Comparison of ENCODE assay signal across 13 mouse cellular contexts in genomic region chr10:21545446-21545845, GRCm38 (mm10). TPM values are rescaled to one million over a fixed set of nuclear protein-coding genes. Genes with fewer than 3 reads are reported as not detected.
A peak's percentile ranks its signal among the peaks of the same experiment; 100 is the strongest.
DNase-seq lines count a peak whose midpoint lies in the region; ATAC-seq lines count a peak whose summit lies in the region.
"Had no signal": no experiment of that assay in that cellular context is flagged by ENCODE, and none has a peak within 500 bp of the region (broad histone marks: within the 10 kb centered on the region; RNA-seq: fewer than 3 reads in every experiment).

No protein-coding gene starts in this region.

- 49% methylated on average over 6 of the region's 6 CpGs for WGBS in forebrain, embryonic 16.5 days
- WGBS in forebrain, embryonic 13.5 days = 63% methylated on average over 6 of the region's 6 CpGs
- WGBS in lung, embryonic 15.5 days = 38% methylated on average over 6 of the region's 6 CpGs
- WGBS in intestine, embryonic 15.5 days = 38% methylated on average over 6 of the region's 6 CpGs

- H3K4me3 ChIP-seq in forebrain, embryonic 16.5 days (replicated peaks; ENCODE audit: low read length) = no peak overlapping the region
- no peak overlapping the region for H3K4me3 ChIP-seq in forebrain, embryonic 13.5 days
- no peak overlapping the region for H3K4me3 ChIP-seq in brown adipose tissue, adult 24 weeks (ENCODE audit: insufficient read depth, low read depth, low read length)
- H3K4me3 ChIP-seq in lung, embryonic 15.5 days = no peak overlapping the region
- no peak overlapping the region for H3K4me3 ChIP-seq in intestine, embryonic 15.5 days (replicated peaks)
- H3K4me3 ChIP-seq: left cerebral cortex, adult 2 months had no signal

- H3K27me3 ChIP-seq in forebrain, embryonic 16.5 days (replicated peaks; ENCODE audit: control insufficient read depth, insufficient read depth, low read length) = no peaks in the 10 kb centered on the region
- no peaks in the 10 kb centered on the region for H3K27me3 ChIP-seq in forebrain, embryonic 13.5 days
- H3K27me3 ChIP-seq in lung, embryonic 15.5 days = no peaks in the 10 kb centered on the region
- H3K27me3 ChIP-seq in intestine, embryonic 15.5 days (replicated peaks) = no peaks in the 10 kb centered on the region

- ATAC-seq in forebrain, embryonic 16.5 days = no peak
- ATAC-seq in forebrain, embryonic 13.5 days = no peak
- ATAC-seq in lung, embryonic 15.5 days (ENCODE audit: borderline replicate concordance, extremely low read depth, low FRiP score, low TSS enrichment) = peak; percentile 42; the same call in 1 of the 2 replicates
- ATAC-seq in monocyte, adult 5-6 weeks (replicated peaks; ENCODE audit: insufficient number of reproducible peaks, low FRiP score, low TSS enrichment, poor library complexity, severe bottlenecking) = no peak
- ATAC-seq in intestine, embryonic 15.5 days = no peak
- ATAC-seq: CD4-positive, CD25-positive, alpha-beta regulatory T cell, adult 4 months had no signal

- H3K9me3 ChIP-seq in forebrain, embryonic 16.5 days (ENCODE audit: control insufficient read depth, low read length) = no peaks in the 10 kb centered on the region
- H3K9me3 ChIP-seq in forebrain, embryonic 13.5 days (replicated peaks) = no peaks in the 10 kb centered on the region
- no peaks in the 10 kb centered on the region for H3K9me3 ChIP-seq in lung, embryonic 15.5 days
- H3K9me3 ChIP-seq in intestine, embryonic 15.5 days = no peaks in the 10 kb centered on the region

- 0 out of 2 replicates have a peak, but pooled peaks cover 3% of the 10 kb centered on the region for H3K4me1 ChIP-seq in forebrain, embryonic 16.5 days (replicated peaks; ENCODE audit: control insufficient read depth, insufficient read depth, low read length)
- H3K4me1 ChIP-seq in forebrain, embryonic 13.5 days = peaks cover 29% of the 10 kb centered on the region
- H3K4me1 ChIP-seq in brown adipose tissue, adult 24 weeks (ENCODE audit: control insufficient read depth, insufficient read depth, insufficient read length, low read length) = peaks cover 14% of the 10 kb centered on the region; the same call in 1 of the 2 replicates
- H3K4me1 ChIP-seq in lung, embryonic 15.5 days = no peaks in the 10 kb centered on the region
- no peaks in the 10 kb centered on the region for H3K4me1 ChIP-seq in intestine, embryonic 15.5 days (replicated peaks)

- no peaks in the 10 kb centered on the region for H3K36me3 ChIP-seq in forebrain, embryonic 16.5 days (ENCODE audit: control insufficient read depth, insufficient read depth)
- H3K36me3 ChIP-seq in forebrain, embryonic 13.5 days (ENCODE audit: poor library complexity, severe bottlenecking) = no peaks in the 10 kb centered on the region
- no peaks in the 10 kb centered on the region for H3K36me3 ChIP-seq in lung, embryonic 15.5 days
- no peaks in the 10 kb centered on the region for H3K36me3 ChIP-seq in intestine, embryonic 15.5 days

- no peak overlapping the region for H3K4me2 ChIP-seq in forebrain, embryonic 16.5 days (ENCODE audit: low read length)
- H3K4me2 ChIP-seq in forebrain, embryonic 13.5 days = no peak overlapping the region
- H3K4me2 ChIP-seq in lung, embryonic 15.5 days = no peak overlapping the region
- no peak overlapping the region for H3K4me2 ChIP-seq in intestine, embryonic 15.5 days (replicated peaks)

- H3K27ac ChIP-seq in forebrain, embryonic 16.5 days (ENCODE audit: low read length) = 0 out of 2 replicates have a peak overlapping the region, but pooled peaks have one; percentile 14
- no peak overlapping the region for H3K27ac ChIP-seq in forebrain, embryonic 13.5 days
- H3K27ac ChIP-seq in brown adipose tissue, adult 24 weeks (replicated peaks; ENCODE audit: low read depth, low read length) = peak overlapping the region; percentile 86
- peak overlapping the region; percentile 30 for H3K27ac ChIP-seq in lung, embryonic 15.5 days
- no peak overlapping the region for H3K27ac ChIP-seq in intestine, embryonic 15.5 days
- H3K27ac ChIP-seq: left cerebral cortex, adult 2 months had no signal

- H3K9ac ChIP-seq in forebrain, embryonic 16.5 days (replicated peaks; ENCODE audit: low read depth, low read length) = no peak overlapping the region
- no peak overlapping the region for H3K9ac ChIP-seq in forebrain, embryonic 13.5 days
- no peak overlapping the region for H3K9ac ChIP-seq in lung, embryonic 15.5 days
- H3K9ac ChIP-seq in intestine, embryonic 15.5 days = no peak overlapping the region

- intact Hi-C loops in heart, postnatal 14 days (cut with DNase I) = loop anchor here (5.0 kb wide), 1 partner anchor 447 kb away; no protein-coding TSS in a partner anchor

- DNase-seq in heart, postnatal 14 days = peak; percentile 26
- DNase-seq in spleen, postnatal 10 days (ENCODE audit: low spot score in 2 of 2) = no peak
- DNase-seq: cerebellum, postnatal 36 days had no signal

RNA-seq across cellular contexts. Expression of gene 1700020N01Rik, which starts 47.5 kb away (rescaled TPM):
- polyA plus RNA-seq in forebrain, embryonic 16.5 days (2015; fragmentation: Nextera tagmentation; extraction: Ambion mirVana) = not detected in 2 replicates
- polyA plus RNA-seq in forebrain, embryonic 13.5 days (2015; fragmentation: Nextera tagmentation; extraction: Ambion mirVana) = not detected in 2 replicates
- not detected in 2 replicates for polyA plus RNA-seq in brown adipose tissue, adult 24 weeks (2012; ENCODE audit: insufficient read depth, insufficient read length, missing spikeins)
- total RNA-seq in heart, postnatal 14 days (2021) = not detected
- not detected in 2 replicates for polyA plus RNA-seq in lung, embryonic 15.5 days (2015; fragmentation: Nextera tagmentation; extraction: Ambion mirVana)
- total RNA-seq in monocyte, adult 5-6 weeks (2017) = not detected in 3 replicates
- polyA plus RNA-seq in intestine, embryonic 15.5 days (2015; fragmentation: Nextera tagmentation; extraction: Ambion mirVana) = not detected in 2 replicates
- total RNA-seq: left cerebral cortex, adult 2 months had no signal
- polyA plus RNA-seq: CD4-positive, CD25-positive, alpha-beta regulatory T cell, adult 4 months; gonadal fat pad, adult 2 months; stomach, embryonic 14.5 days had no signal

Comparison
In these comparisons a context has a peak if more than half of its experiments do, and no peak if none do; other contexts are left out.
1. H3K27ac ChIP-seq: peak in forebrain, embryonic 16.5 days (single experiment), brown adipose tissue, adult 24 weeks (single experiment) and lung, embryonic 15.5 days (single experiment); none in forebrain, embryonic 13.5 days (single experiment) and intestine, embryonic 15.5 days (single experiment).
2. DNase-seq: peak in heart, postnatal 14 days (2 of 2); none in spleen, postnatal 10 days (0 of 2).